Mouse (Mus musculus) testis, adult 2 months (tissue): ENCODE data around the gene Cacnb3. TPM values are rescaled to one million over a fixed set of nuclear protein-coding genes. Genes with fewer than 3 reads are reported as not detected.

Experiments used
- H3K27ac ChIP-seq: fragments of 200-500 bp; 2 replicates; pipeline ENCODE4 v1.5.1; 2012; ENCODE audit warnings: low read depth, low read length; ENCODE audit not compliant: control insufficient read depth, insufficient read depth
- H3K27me3 ChIP-seq: fragments of 200-500 bp; 2 replicates; pipeline ENCODE4 v1.6.1; 2012; ENCODE audit warnings: mild to moderate bottlenecking, low read length, moderate library complexity; ENCODE audit not compliant: control insufficient read depth, insufficient read depth
- H3K36me3 ChIP-seq: fragments of 200-500 bp; 2 replicates; pipeline ENCODE4 v1.6.1; 2012; ENCODE audit warnings: mild to moderate bottlenecking, low read length; ENCODE audit not compliant: control insufficient read depth, insufficient read depth
- H3K4me1 ChIP-seq: fragments of 200-500 bp; 2 replicates; pipeline ENCODE4 v1.6.1; 2012; ENCODE audit warnings: low read length; ENCODE audit not compliant: control insufficient read depth, insufficient read depth
- H3K4me3 ChIP-seq: fragments of 200-500 bp; 2 replicates; pipeline ENCODE4 v1.5.1; 2012; ENCODE audit warnings: low read depth, mild to moderate bottlenecking, low read length, moderate library complexity, mixed read lengths; ENCODE audit not compliant: control insufficient read depth
- CTCF ChIP-seq: fragments of 200-500 bp; IDR thresholded peaks from 2 replicates; pipeline ENCODE4 v1.5.1; 2012; ENCODE audit warnings: low read depth, mild to moderate bottlenecking, inconsistent platforms, low read length, moderate library complexity; ENCODE audit not compliant: control insufficient read depth, insufficient read depth, insufficient replicate concordance
- POLR2A ChIP-seq: fragments of 200-500 bp; IDR thresholded peaks from 2 replicates; pipeline ENCODE4 v1.6.1; 2012; ENCODE audit warnings: low read depth, mild to moderate bottlenecking, inconsistent platforms, low read length, moderate library complexity; ENCODE audit not compliant: control insufficient read depth
- polyA plus RNA-seq: library from polyadenylated mRNA; depleted of rRNA; stranded (reverse); fragments of >200 nt; gene quantifications from 2 replicates; pipeline ENCODE4 v1.2.3, GENCODE M21; 2012

Cacnb3 gene
- polyA plus RNA-seq, 1 experiment, result 3.1 TPM

GRCm38 (mm10) chr15:98664042-98664907 is 33.6 kb downstream of the Cacnb3 start:
- Histone ChIP-seq H3K27me3 (no peaks in the 10 kb centered on the region), H3K36me3 (no peaks in the 10 kb centered on the region), H3K4me1 (peaks cover 5% of the 10 kb centered on the region; the same call in 1 of the 2 replicates), H3K4me3 (no peak overlapping the region), H3K27ac (no peak overlapping the region)
- TF ChIP-seq POLR2A (no peak), CTCF (no peak)

GRCm38 (mm10) chr15:98672592-98672991 is 42.0 kb downstream of the Cacnb3 start:
- TF ChIP-seq CTCF (no peak), POLR2A (no peak)
- Histone ChIP-seq H3K36me3 (no peaks in the 10 kb centered on the region), H3K27ac (no peak overlapping the region), H3K27me3 (no peaks in the 10 kb centered on the region), H3K4me3 (no peak overlapping the region), H3K4me1 (peaks cover 9% of the 10 kb centered on the region)

DNA sequence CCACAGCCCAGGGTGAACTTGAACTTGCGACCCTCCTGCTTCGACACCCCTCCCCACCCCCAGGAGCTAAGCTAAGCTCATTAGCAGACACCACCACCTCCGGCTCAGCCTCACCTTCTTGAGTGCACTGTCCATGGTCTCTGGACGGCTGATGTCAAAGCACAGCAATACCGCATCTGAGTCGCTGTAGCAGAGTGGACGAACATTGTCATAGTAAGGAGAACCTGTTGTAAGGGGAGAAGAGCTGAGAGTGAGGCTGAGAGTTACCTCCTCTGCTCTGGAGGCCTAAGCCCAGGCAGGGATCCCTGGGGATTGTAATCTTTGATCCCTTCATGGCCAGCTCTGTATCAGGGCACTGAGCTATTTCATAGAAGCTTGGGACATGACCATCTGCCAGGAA is 43.1 kb downstream of the Cacnb3 start:
- H3K4me3 ChIP-seq, result no peak overlapping the region
- H3K27me3 ChIP-seq, result no peaks in the 10 kb centered on the region
- H3K36me3 ChIP-seq, result no peaks in the 10 kb centered on the region
- peaks cover 9% of the 10 kb centered on the region for H3K4me1 ChIP-seq
- TF ChIP-seq POLR2A, result no peak
- H3K27ac ChIP-seq, result no peak overlapping the region

GRCm38 (mm10) chr15:98674284-98674993 is 43.8 kb downstream of the Cacnb3 start:
- Histone ChIP-seq H3K27ac (no peak overlapping the region), H3K4me3 (no peak overlapping the region), H3K4me1 (peaks cover 9% of the 10 kb centered on the region), H3K27me3 (no peaks in the 10 kb centered on the region), H3K36me3 (no peaks in the 10 kb centered on the region)
- TF ChIP-seq POLR2A, result no peak
- TF ChIP-seq CTCF, result no peak

GRCm38 (mm10) chr15:98674994-98675545 is 44.4 kb downstream of the Cacnb3 start:
- TF ChIP-seq POLR2A (no peak), CTCF (no peak)
- Histone ChIP-seq H3K27me3 (no peaks in the 10 kb centered on the region), H3K36me3 (no peaks in the 10 kb centered on the region), H3K4me1 (peaks cover 9% of the 10 kb centered on the region), H3K4me3 (no peak overlapping the region), H3K27ac (no peak overlapping the region)

- Histone ChIP-seq H3K4me1 (peaks cover 6% of the 10 kb centered on the region), H3K36me3 (no peaks in the 10 kb centered on the region), H3K27ac (no peak overlapping the region), H3K27me3 (no peaks in the 10 kb centered on the region), H3K4me3 (no peak overlapping the region)
- TF ChIP-seq POLR2A (no peak), CTCF (no peak)
Observed at GRCm38 (mm10) chr15:98675634-98676250, 45.1 kb downstream of the Cacnb3 start.

- Histone ChIP-seq H3K27ac (no peak overlapping the region), H3K4me1 (peaks cover 6% of the 10 kb centered on the region), H3K4me3 (no peak overlapping the region), H3K36me3 (no peaks in the 10 kb centered on the region), H3K27me3 (no peaks in the 10 kb centered on the region)
- no peak for TF ChIP-seq CTCF
- TF ChIP-seq POLR2A, result no peak
Observed at GRCm38 (mm10) chr15:98676471-98676870, 45.8 kb downstream of the Cacnb3 start.
